Mouse (Mus musculus) gastrocnemius, postnatal 4 days (tissue): Measurements from ENCODE around the gene 1810046K07Rik. TPM values are rescaled to one million over a fixed set of nuclear protein-coding genes. Genes with fewer than 3 reads are reported as not detected.

Experiments used
- DNase-seq, 2 experiments: peaks; one replicate each; pipeline ENCODE4 v3.0.0; 2021 to 2022; ENCODE audit warnings: low spot score in 2 of 2, mixed read lengths in 2 of 2
- long read RNA-seq, 2 experiments: library from polyadenylated mRNA; stranded (forward); transcript quantifications; one replicate each; pipeline ENCODE4 v2.0.0; 2021
- total RNA-seq, 2 experiments: library from RNA; stranded (reverse); gene quantifications; 2 replicates each; pipeline ENCODE4 v1.2.3; 2021

Gene 1810046K07Rik
- total RNA-seq: not detected
- long read RNA-seq, experiment 1: 0 reads
- long read RNA-seq, experiment 2: 0 reads

DNA sequence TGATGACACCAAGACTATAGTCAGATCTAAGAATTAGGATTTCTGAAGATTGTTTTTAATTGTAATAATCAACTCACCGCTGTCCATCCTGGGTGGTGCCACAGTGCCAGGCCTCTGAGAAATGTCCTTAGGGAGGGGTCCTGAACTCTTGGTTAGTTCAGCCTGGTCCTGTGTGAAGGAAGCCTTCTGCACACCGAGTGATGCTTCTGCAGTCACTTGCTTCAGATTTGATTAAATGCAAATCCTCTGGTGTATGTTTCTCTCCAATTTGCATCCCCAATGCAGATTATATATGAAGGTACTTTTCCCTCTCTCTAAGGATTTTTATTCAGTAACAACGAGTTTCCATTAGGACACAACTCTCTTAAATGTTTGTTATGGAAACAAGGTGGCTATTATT is at the start of gene 1810046K07Rik:
Gene 1810046K07Rik (minus strand): TSS at position 187 of the 400 bp plus-strand sequence.
- no peak for DNase-seq

DNA sequence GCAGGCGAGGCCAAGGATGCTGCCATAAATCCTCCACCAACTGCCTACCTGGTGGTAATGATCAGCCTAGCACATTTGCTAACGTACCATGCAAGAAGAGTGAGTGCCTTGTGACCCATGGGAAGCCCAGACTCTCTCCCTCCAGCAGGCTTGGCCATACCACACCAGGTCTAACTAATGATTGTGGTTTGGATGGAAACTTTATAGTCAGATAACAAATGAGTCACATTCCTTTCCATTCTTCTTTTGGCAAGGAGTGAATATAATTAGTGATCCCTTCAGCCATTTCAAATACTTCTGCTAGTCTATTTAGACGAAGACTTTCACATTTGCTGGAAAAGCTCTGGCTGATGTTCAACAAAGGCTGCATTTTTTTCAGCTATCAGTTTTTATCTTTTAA is 40.8 kb upstream of the 1810046K07Rik start:
- DNase-seq: no peak

DNA sequence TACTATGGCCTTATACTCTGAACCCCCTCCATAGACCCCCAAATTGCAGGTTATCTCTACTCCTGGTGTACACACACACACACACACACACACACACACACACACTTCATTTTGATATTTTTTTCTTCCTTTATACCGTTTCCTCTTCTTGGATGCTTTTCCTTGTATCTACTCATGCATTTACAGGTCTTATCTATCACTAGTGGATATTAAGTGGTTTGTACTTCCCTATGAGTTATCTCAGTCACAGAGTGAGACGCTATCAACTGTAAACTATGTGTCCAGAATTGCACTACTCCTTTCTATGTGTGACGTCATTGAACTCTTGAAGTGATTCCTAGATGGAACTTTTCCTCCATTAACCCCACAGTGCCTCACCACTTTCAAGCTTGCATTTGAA is 38.4 kb upstream of the 1810046K07Rik start:
- DNase-seq: no peak

DNA sequence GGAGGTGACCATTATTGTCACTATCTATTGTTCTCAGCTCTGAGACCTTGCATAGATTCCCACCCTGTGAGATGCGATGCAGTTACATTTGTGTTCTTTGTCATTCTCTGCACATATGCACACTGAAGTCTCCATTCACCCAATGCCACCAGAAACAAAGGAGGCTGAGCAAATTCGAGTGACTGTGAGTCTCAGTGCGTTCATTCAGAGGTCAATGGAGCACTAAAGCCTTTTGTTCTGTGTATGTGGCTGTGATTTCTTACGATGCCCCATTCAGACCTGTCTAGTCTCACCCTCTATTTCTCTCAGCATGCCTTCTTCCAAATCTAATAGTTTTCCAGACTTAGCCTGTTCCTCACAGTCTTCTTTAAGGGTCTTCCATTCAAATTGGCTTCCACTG is 35.3 kb upstream of the 1810046K07Rik start:
- no peak for DNase-seq

DNA sequence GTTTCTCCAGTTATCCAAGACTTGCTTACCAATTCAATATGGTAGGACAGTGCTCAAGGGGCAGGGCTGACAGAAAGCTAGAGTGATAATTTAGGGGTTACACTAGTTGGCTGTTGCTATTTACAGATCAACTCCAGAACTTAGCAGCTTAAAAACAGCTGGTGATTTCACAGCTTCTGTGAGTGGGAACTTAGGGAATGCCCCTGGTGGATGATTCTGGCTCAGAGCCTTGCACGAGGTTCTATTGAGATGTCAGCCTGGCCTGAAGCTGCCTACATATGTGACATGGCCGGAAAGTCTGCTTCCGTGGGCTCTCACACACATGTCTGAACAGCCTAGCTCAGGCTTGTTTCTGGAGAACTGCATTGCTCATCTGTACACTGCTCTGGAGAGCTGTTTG is 24.8 kb upstream of the 1810046K07Rik start:
- DNase-seq: no peak

DNA sequence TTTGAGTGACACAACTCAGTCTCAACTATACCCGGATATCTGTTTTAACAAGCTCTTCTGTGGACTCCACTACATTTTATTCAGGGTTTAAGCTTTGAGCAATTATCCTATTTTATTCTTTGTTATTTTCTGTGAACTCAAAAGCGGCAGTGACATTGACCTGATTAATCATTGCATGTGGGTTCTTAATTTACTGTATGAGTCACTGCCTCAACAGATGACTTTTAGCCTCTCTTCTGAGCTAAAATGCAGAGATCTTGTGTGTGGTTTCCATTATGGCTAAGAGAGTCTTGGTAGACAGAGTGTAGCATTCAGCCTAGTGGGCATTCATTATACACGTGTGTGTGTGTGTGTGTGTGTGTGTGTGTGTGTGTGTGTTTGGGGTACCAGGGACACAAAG is 24.2 kb upstream of the 1810046K07Rik start:
- DNase-seq: no peak

DNA sequence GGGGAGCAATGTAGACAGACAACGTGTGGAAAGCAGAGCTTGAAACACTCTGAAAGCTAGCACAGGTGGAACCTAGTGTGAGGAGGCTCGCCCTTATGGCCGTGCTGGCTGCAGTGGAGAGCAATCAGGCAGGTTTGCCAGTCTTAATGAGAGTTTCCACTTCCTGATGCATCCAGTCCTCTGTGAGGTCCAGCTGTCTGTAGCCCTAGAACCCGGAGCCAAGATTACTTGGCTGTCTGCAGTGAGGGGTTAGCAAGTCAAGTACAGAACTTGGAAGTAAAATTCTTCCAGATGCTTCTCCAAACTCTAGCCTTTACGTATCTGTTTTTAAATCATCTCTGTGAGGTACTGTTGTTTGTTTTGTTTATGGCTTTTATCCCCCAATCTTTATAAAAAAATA is 20.7 kb upstream of the 1810046K07Rik start:
- DNase-seq: peak in 1 of 2 experiments; percentile 37

DNA sequence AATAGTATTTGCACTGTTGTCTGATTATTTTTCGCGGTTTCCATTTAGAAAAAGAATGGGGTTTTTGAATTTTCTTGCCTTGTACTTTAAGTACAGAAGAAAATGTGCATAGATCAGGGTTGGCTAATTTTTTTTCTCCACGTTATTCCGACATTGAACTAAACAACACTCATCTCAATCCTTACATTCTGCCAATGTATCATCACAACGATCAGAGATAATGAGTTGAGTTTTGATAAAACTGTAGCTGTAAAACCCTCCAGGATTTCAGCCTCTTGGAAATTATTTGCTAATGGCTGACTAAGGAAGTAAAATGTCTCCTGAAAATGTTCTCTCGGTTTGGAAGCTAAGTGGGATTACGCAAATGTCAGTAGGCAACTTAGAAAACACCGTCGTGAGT is 17.1 kb upstream of the 1810046K07Rik start:
- DNase-seq: no peak

DNA sequence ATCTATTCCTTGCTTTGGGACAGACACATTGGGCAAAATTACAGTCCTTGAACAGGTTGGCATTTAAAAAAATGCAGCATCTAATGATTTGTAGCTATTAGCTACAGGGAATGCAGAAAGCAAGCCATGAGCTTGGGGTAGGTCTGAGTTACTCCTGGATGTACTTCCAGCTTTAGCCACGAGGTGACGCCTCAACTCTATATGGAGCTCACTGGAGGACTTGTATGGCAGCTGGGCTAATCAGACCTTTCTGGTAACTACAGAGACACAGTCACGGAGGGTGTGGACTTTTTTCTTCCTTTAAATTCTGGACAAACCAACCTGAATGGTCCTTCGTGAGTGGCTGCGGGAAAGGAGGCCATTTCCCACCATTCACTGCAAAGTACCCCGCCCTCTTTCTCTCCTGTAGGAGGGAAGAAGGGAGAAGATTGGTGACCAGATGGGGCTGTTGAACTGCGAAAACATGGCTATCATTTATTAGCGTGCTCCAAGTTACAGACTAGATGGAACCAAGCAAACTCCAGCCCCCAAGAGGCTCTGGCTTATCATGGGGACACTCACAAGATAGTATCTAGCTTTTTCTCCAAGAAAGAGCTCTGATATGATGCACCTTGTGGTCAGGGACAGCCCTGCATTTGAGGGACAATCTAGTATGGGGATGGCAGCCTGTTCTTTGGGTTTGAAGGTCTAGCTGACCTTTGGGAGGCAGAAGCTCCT is 6.7 kb upstream of the 1810046K07Rik start:
- peak; percentile 58 to 82 for DNase-seq

DNA sequence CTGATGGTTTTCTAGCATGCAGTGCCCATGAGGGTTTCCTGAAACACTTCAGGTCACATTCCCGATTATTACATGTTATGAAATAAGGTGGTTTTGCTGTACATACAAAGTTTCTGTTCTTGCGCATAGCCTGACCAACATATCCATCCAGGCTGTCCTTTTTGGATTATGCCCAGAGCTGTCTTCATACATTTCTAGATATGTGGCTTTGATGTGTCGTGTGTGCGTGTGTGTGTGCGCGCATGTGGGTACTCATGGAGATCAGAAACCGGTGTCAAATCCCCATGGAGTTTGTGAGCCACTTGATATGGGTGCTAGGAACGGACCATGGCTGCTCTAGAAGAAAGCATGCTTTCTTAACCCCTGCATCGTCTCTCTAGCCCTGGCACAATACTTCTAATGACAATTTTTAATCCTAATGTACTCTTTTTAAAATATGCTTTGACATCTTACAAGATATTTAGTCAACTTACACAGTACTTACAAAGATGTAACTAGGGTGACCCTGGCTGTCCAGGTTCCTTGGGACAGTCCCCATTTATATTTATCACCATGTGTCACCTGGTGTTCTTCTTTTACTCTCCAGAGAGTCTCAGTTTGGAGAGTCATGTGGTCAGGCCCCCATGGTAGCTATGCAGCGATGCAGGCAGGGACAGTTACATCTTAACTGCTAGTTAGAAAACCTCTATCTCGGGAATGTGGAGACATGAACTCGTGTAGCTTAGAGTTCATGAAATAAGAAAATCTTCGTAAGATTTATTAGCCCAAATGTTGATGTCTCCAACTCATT is 2.9 kb upstream of the 1810046K07Rik start:
- no peak for DNase-seq

DNA sequence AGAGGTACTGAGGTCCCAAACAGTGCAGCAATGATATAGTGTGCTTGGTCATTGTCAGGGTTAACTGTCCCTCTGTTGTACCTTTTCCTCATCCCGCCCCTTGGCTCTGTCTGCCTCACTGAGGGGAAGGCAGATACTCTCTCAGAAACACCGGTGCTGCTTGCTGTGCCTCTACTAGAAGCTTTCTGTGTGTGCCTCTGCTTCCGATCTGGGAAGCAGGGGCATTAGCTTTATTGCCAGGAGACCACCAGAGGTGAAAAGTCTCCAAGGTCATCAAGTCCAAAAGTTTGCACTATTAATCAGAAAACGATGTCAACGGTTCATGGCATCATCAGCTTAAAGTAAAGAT is 1.2 kb downstream of the 1810046K07Rik start:
- no peak for DNase-seq

DNA sequence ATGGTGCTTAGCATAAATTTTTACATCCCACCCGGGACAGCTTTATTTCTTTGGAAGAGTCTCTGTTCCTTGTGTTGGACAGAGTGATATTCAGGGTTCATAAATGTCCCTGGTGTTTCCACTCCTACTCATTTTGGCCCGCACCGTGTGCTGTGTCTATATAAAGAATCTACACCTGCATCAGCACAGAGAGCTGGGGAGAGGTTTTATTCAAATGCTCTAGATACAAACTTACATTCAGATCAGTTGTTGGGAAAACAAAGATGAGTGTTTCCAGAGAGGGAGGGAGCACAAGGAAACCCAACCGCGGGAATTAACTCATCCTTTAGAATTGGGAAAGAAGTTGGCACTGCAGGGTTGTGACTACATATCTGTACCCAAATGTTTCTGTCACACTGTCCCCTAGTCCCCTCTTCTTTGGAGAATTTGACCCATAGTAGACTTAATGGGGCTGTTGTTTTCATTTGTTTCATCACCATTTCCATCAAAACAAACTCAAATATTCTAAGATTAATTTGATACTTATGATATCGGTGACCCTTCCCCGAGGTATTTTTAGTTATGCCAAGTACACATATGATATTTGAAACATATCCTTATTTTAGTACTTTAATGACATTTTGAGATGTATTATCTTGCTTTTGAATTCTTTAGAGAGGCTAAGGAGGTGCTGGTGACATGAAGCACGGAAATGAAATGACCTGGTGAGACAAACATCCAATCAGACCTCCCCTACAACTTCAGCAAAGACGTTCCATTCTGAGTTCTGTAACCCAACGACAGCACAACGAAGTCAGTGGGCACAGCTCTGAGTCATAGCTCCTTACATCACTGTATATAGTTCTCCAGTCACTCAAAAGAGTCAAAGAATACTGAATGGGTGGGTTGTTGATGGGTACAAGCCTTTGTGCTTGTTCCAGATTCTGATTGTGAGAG is 1.8 kb downstream of the 1810046K07Rik start:
- no peak for DNase-seq

DNA sequence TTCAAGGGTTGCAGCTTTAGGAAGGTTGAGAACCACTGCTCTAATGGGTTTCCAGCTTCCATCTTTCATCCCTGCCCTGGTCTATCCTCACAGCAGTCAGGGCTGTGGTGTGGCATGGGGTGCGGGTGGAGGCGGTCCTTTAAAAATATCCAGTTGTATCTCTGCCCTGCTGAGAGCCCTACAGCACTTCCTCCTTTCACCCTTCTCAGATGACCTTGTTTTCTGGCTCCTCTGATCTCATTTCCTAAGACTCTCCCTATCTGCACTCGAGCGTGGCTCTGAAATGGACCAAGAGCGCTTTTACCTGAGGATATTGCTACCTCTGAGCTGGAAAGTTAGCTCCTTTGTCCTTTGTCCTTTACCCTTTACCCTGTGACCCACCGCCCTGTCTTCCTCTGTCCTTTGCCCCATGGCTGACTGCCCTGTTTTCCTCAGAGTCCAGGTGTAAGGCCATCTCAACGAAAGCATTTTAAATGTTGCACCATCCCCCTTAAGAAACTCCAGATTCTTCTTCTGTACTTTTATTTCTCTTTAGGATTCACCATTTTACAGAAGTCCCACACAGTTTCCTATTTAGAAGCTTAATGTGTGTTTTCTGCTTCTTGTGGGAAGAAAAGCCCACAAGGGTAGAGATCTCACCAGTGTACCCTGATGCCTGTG is 4.2 kb downstream of the 1810046K07Rik start:
- no peak for DNase-seq

DNA sequence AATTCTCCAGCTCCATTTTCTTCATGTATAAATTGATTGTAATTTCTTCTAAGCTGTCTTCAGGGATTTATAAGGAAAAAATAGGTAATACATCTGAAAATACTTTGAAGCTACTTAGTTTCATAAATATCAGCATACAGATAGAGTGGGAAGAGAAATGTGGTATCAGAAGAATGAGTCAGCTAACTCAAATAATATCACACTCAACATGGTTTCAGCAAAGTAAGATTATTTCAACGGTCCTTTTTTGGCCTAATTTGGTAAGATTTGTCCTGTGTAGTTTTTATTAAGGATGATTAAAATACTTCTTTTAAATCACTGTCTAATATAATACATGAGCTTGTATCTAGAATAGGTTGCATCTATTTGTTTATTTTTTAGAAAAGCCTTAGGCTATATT is 8.6 kb downstream of the 1810046K07Rik start:
- DNase-seq: no peak

DNA sequence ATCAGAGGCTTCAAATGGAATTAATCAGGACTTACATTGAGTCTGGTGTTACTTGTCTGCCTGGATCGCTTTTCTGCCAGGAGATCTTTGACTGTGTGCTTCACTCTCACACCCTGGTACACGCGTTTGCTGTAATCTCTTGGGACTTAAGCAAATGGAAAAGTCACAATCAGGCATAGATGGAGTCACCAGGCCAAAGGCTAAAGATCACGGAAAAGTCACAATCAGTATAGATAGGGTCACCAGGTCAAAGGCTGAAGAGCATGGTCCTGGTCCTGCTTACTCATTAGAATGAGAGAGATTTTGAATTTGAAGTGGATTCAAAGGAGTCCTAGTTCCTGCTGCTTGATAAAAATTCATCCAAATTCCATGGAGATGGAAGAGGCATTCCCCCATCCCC is 10.5 kb downstream of the 1810046K07Rik start:
- no peak for DNase-seq

DNA sequence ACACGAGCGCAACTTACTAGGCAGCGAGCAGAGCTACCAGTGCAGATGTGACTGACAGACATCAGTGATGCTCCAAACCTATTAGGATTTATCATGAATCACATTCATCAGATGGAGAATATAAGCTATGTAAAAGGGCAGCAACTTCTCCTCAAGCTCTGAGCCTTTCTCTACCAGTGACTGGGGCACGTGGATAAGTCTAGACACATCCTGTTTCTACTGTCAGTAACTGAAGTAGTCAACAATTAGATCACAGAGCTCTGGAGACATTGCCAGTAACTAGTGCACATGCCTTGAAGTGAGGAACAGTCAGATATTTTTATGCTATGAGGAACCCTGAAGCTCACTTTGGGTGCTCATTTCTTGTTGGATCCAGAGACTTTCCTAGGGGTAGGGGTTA is 11.4 kb downstream of the 1810046K07Rik start:
- DNase-seq: no peak

DNA sequence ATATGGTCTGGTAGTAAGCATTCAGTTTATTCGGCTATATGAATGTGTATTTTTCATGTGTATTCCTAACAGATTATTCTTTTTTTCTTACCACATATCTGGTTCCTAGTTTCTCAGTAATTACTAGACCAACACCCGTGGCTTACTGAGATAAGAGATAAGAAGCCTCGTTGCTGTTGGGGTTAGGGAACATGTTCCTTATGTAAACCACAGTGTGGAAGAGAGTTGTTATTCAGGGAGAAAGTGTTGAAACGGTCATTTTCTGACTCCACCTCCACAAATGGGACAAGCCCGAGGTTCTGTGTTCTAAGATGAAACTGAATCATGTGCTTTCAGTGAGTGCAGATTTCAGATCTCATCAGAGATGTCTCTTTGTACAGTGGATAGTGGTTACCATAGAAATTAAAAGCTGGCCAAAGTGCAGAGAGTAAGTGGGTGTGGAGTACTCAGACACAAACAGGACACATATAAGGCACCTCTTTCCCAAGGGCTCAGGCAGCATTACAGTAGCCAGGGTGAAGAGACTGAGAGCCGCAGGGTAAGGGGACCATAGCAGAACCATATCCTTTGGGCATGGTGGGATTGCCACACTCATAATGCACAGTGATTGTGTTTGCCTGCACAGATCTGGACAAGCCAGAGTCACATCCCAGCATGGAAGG is 13.2 kb downstream of the 1810046K07Rik start:
- DNase-seq: no peak

DNA sequence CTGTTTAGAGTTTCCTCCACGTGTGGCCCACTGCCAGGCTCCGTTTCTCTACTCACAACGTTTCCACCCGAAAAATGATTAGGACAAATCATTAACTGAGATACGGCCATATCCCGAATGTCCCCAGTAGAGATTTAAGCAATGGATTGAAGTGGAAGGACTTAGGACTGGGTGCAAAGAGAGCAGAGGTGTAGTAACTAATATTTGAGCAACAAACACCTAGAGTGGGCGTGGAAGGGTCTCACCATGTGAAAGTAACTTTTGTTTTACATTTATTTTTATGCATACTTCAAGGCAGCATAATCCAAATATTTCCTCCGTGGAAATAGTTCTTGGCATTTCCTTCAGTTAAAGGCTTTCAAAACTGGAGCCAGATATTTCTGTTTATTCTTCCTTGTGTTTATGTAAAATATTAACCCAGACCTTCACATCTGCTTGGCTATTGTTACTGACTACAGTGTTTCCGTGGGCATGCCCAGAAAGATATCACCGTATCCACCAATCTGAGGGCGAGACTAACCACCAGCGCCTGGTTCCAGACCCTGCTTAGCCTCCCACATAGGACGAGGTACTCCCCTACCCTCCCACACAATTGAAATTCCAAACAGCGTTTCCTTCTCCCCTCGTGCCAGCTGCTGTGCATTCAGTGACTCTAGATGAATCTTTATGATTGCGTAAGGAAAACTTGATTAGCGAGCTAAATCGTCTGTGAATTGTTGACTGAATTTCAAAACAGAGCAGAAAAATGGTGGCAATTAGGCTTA is 16.0 kb downstream of the 1810046K07Rik start:
- no peak for DNase-seq

DNA sequence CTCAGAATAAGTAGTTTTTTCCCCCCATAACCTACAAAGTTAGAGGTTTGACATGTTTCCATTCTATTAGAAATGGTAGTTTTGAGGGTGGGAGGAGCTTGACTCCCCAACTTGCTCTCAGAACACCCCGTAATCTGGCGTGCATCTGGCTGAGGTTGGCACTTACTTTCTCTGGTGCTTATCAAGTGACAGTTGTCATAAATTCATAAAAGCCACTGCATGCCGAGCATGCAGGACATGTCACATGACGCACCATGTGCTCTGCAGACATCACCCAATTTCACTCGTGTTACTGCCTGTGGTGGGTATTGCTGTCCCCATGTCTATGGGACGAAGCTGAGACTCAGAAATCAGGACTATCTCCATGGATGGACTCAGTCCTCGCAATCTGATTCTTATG is 18.2 kb downstream of the 1810046K07Rik start:
- DNase-seq: no peak

DNA sequence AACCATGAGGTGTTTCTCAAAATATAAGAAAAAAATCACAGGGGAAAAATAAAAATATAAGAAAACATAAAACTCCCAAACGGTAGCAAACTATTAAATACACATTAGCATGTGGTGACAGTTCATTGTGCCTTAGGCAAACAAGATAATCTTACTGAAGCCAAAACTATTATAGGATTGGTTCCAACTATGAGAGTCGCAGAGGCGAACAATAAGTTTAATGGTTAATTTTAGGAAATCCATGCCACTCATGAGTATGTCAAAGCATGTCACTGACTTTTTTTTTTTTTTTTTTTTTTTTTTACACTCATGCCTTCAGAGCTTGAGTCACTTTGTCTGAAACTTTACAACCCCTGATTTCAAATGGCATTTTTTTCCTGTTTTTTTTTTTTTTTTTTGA is 22.4 kb downstream of the 1810046K07Rik start:
- no peak for DNase-seq
